Mouse (Mus musculus): Measurements from ENCODE around the gene Kcnq1.

DNA sequence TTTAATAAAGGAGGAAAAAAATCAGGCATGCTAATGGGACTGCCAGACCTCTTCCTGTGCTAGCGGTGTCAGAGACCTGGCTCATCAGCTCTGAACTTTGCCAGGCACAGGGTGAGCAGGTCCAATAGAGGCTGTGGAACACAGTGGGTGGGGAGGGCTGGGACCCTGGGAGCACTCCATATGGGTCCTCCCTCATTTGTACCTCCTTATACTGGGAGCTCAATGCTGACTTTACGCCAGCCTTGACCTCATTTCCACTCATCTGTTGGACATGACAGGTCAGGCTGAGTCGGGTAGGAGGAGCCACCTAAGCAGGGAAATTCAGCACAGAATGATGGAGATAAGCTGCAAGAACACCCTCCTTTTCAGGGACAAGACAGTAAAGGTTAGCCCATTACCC is 38.3 kb upstream of the Kcnq1 start:
- TF ChIP-seq CTCF (IDR thresholded peaks at IDR 0.05; ENCODE audit: extremely low read depth, insufficient read length, insufficient replicate concordance, low read depth, low read length) (no peak), POLR2A (IDR thresholded peaks at IDR 0.05; ENCODE audit: low read depth, low read length) (no peak)
